Mouse (Mus musculus): ENCODE measurements at regions not wholly inside any gene's neighbourhood (a gene's known extent, or its start where the extent isn't known, plus 50 kb on each side); places are given as distances from the start of the nearest gene placed in this dataset.

DNA sequence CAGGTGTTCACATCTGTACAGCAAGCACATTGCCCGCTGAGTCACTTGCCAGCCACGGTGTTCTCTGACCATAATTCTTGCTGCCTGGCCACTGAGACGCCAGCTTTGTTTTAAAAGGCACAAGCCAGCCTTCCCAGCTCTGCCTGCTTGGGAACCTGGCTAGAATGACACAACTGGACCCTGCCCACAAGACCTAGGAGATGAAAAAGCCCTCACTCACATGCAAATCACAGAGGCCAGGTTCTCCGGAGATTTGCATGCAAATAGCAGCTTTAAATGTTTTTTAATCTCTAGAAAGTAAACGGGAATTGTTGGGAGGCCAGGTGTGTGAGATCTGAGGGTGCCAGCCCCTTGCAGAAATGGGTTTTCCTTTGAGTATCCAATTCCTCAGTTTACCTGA is 71.9 kb downstream of the 1810010D01Rik start:
- no peak for DNase-seq

DNA sequence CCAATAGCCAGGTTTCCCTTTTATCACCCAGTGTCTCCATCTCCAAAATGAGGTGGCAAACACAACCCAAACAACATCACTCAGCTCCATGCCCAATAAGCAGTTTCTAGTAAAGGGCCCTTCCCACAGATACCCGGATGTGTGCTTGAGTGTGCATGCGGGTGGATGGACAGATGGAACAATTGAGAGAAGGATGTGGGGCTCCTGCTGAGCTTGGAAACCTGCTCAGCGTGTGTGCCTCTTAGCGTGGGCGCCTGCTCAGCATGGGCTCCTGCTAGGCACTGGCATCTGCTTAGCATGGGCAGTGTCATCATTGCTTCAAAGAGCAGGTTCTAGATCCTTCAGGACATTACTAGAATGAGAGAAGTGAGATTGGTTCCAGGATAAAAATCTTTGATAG is 75.4 kb downstream of the 1810010D01Rik start:
- no peak for DNase-seq

GRCm38 (mm10) chr7:145131438-145132159 is 76.3 kb downstream of the 1810010D01Rik start:
- no peak for DNase-seq

DNA sequence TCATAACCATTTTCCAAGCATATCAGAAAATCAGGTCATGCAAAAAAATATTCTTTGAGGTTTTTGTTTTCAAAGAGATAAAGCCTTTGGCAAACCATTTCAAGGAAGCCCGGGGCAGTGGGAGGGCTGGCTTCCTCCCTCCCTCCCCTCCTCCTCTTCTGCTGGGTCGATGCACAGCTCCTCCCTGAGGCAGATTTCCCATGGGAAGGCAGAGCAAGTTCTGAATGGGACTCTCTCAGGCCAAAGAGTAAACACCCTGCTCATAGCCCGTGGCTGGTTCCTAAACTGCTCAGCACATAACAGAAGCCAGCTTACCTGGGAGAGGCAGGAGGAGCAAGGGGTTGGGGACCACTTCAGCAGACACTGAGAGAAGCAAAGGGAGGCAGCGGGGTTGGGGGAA is 77.9 kb downstream of the 1810010D01Rik start:
- no peak for DNase-seq

DNA sequence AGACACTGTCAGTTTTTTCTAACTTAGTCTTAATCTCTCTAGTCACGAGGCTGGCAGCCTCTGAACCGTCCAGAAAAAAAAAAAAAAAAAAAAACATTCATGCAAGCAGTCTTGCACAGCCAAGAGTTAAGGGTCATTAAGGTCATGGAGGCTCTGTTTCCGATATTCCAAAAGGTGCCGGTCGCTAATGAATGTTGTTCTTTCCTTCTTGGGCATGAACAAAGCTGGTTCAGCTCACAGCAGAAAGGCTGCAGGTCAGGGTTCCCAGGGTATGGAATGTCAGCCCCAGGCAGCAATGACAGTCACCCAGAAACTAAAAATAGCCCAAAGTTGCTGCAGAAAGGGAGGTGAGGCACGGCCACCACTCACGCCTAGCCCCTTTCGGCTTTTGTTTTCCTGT is 80.3 kb downstream of the 1810010D01Rik start:
- DNase-seq, result no peak

DNA sequence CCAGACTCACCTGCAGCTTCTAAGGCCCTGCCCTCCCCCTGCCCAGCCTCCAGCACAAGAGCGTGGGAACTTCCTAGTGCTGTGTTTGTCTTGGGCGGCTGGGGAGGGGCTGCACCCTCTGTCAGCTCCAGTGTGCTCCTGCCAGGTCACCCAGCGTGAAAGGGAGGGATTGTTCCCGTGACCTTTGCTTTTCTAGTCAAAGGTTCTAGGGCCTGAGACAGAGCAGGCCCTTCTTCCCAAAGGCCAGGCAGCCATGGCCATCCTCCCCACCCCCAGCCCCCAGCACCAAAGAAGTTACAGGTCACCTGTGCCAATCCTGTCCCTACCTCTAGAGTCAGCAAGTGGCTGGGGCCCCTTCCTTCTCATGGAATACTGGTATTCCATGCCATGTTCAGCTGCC is 80.7 kb downstream of the 1810010D01Rik start:
- DNase-seq, result no peak

DNA sequence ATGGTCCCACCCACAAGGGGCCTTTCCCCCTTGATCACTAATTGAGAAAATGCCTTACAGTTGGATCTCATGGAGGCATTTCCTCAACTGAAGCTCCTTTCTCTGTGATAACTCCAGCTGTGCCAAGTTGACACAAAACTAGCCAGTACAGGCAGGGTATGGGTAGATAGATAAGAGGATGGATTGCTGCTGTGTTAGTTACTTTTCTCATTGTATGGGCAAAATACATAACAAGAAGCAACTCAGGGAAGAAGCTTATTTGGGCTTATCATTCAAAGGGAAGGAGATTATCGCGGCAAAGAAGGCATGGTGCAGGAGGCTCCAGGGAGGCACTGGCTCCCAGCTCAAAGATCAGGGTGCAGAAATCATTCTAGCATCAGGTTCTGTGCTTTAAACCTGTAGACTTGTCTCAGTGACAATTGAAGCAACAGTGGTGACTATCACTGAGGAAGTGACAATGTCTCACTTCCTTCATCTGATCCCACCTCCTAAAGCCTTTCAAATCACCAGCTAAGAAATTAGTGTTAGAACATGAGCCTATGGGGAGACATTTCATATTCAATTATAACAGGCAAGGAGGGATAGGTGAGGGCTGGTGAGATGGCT is 83.8 kb downstream of the 1810010D01Rik start:
- no peak for DNase-seq

DNA sequence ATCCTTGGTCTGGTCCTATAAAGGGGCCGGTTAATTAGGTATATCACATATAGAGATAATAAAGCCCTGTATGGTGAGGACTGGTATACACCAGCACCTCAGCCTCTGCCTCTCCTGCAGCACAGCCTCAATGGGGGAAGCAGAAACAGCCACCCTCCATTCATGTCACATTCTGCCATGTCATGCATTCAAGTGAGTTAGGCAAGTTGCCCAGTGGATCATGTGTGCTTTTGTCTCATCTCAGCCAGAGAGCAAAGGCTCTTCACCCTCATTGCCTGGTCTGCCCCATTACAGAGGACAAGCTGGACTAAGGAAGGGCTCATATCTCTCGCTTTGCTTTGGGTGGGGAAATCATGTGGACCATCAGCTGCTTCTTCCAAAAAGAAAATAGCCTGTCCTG is 85.4 kb downstream of the 1810010D01Rik start:
- DNase-seq, result no peak

- DNase-seq, result no peak
These were observed 89.5 kb downstream of the 1810010D01Rik start for GRCm38 (mm10) chr7:145118406-145118805.

- peak in 1 of 2 experiments; percentile 27 for DNase-seq
These were observed 93.3 kb downstream of the 1810010D01Rik start for GRCm38 (mm10) chr7:145114660-145115059.

- DNase-seq, result no peak
These were observed 93.8 kb downstream of the 1810010D01Rik start for GRCm38 (mm10) chr7:145114145-145114544.

DNA sequence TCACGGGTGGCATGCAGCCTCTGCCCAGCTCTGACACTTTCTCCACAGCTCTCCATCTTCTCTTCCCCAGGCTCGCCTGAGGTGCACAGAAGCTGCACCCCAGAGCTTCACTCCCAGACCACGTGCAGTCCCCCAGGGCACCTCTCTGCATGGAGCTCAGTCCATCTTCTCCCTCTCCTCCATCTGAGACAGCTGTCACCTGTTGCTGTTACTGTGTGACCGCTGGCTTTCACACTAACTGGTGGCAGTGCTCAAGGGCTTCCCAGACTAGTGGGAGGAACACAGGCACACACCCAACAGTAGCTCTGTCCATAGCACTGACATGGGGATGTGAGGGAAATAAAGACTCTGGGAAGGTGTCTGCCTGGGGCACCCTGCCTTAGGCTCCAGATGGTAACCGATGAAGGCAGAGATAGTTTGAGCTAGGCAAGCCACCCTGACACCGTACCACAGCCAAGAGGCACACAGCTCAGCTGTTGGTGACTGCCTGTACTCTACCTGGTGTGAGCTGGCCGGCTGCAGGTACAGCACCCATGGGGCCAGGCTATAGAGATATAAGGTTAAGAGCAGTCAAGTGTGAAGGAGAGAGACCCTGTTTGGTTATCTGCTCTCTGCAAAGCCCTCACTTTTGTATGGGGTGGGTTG is 94.9 kb downstream of the 1810010D01Rik start:
- DNase-seq, result no peak

- no peak for DNase-seq
These were observed 95.6 kb downstream of the 1810010D01Rik start for GRCm38 (mm10) chr7:145112146-145112830.

DNA sequence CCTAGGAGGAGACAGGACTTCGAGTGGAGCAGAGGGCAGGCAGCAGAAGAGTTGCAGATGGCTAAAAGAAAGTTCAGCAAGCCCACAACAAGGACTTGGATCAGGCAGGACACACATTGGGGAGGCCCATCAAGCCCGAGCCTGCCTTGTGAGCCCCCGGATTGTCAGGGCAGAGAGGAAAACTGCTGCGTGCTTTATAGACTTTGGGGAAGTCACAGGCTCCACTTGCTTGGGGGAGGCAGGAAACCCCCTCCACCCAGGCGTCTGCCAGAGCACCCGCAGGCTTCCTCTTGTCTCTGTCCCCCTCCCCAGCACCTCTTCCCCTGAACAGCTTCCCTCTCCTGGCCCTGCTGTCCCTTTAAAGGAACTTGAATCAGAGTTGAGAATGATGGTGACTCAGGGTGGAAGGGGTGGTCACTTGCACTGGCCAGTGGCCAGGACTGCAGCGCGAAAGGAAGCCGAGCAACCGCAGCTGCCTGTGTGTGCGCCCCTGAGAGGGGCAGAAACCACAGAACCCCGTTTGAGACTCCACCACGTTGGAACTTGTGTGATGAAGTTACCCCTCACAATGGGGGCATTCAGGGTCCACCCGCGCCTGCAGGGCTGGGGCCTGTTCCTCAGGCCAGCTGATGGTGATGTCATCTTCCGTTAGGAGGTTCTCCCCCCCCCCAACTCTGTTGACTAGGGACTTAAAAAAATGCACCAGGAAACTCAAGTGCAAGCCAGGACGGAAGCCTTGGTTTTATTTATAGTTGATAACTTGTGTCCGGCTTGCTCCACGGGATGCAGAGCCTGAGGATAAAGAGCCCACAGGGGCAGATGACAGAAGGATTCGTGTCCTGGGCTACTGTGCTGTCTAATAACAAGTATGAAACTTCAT is 96.4 kb downstream of the 1810010D01Rik start:
- peak; percentile 24 to 40 for DNase-seq

- DNase-seq, result no peak
These were observed 97.2 kb downstream of the 1810010D01Rik start for GRCm38 (mm10) chr7:145110657-145111251.

GRCm38 (mm10) chr7:145110028-145110427 is 97.9 kb downstream of the 1810010D01Rik start:
- DNase-seq, result no peak

- DNase-seq, result no peak
These were observed 98.4 kb downstream of the 1810010D01Rik start for GRCm38 (mm10) chr7:145109471-145109870.

DNA sequence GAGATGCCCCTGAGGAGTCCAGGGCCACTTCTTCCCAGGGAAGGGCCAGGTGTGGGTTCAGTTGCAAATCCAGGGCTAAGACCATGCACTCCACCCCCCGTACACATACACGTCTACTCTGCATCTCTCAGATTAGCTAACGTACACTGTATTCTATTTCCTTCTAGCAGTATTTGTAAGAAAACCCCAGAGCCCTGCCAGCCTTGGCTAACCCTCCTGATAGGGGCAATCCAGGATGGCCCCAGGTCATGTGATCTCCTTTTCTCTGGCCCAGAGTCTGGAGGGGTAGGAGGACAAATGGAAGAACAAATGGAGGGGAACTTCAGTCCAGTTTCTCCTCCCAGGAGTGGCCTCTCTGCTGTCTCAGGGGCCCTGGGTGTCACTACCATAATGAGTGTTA is 98.9 kb downstream of the 1810010D01Rik start:
- no peak for DNase-seq

GRCm38 (mm10) chr7:145107575-145108170 is 100.2 kb downstream of the 1810010D01Rik start:
- no peak for DNase-seq

- peak; percentile 31 to 35 for DNase-seq
These were observed 101.4 kb downstream of the 1810010D01Rik start for GRCm38 (mm10) chr7:145106494-145106849.

GRCm38 (mm10) chr7:145105831-145106493 is 102.0 kb downstream of the 1810010D01Rik start:
- DNase-seq, result no peak

Data from cerebellum, postnatal 14 days (tissue).